Mouse (Mus musculus) heart, adult 2 months (tissue): ENCODE results near the gene Slc25a39. TPM values are rescaled to one million over a fixed set of nuclear protein-coding genes. Genes with fewer than 3 reads are reported as not detected.
A peak's percentile ranks its signal among the peaks of the same experiment; 100 is the strongest.

Experiments used
- DNase-seq, 2 experiments: peaks; one replicate each; pipeline ENCODE4 v3.0.0; 2021
- H3K27ac ChIP-seq: fragments of 200-600 bp; 2 replicates; pipeline ENCODE4 v1.8.1; 2022
- H3K27me3 ChIP-seq: fragments of 200-500 bp; 2 replicates; pipeline ENCODE4 v1.6.1; 2012; ENCODE audit warnings: mild to moderate bottlenecking, low read length, inconsistent platforms, mixed read lengths; ENCODE audit not compliant: control insufficient read depth, insufficient read depth
- H3K36me3 ChIP-seq: fragments of 200-500 bp; 2 replicates; pipeline ENCODE4 v1.6.1; 2012; ENCODE audit warnings: low read length, inconsistent platforms; ENCODE audit not compliant: control insufficient read depth, insufficient read depth
- H3K4me1 ChIP-seq: fragments of 200-500 bp; 2 replicates; pipeline ENCODE4 v1.6.1; 2011; ENCODE audit warnings: low read length; ENCODE audit not compliant: control insufficient read depth, insufficient read depth
- H3K4me3 ChIP-seq: fragments of 200-600 bp; 2 replicates; pipeline ENCODE4 v1.8.1; 2022
- H3K79me2 ChIP-seq: fragments of 200-500 bp; replicated peaks from 2 replicates; pipeline ENCODE4 v1.6.1; 2012; ENCODE audit warnings: mild to moderate bottlenecking, inconsistent platforms, low read length, moderate library complexity, mixed read lengths; ENCODE audit not compliant: control insufficient read depth, insufficient read depth
- H3K9ac ChIP-seq: fragments of 200-500 bp; 2 replicates; pipeline ENCODE4 v1.6.1; 2012; ENCODE audit warnings: low read depth, mild to moderate bottlenecking, control low read depth, inconsistent platforms, low read length, mixed read lengths
- CTCF ChIP-seq: fragments of 200-600 bp; IDR thresholded peaks from 2 replicates; pipeline ENCODE4 v1.8.1; 2022; ENCODE audit warnings: antibody characterized with exemption, mild to moderate bottlenecking, moderate library complexity
- EP300 ChIP-seq: fragments of 200-500 bp; IDR thresholded peaks from 2 replicates; pipeline ENCODE4 v1.6.1; 2011; ENCODE audit warnings: low read depth, low read length, control low read depth; ENCODE audit not compliant: insufficient read depth
- POLR2A ChIP-seq: fragments of 200-500 bp; IDR thresholded peaks from 2 replicates; pipeline ENCODE4 v1.6.1; 2011; ENCODE audit warnings: mild to moderate bottlenecking, low read depth, low read length, control low read depth; ENCODE audit not compliant: insufficient read depth
- WGBS: fragments of 180-500 bp; shearing (Covaris S2); methylation state at CpG from one replicate; pipeline ENCODE4 v1.1.7; 2018; 5-methylcytosine and 5-hydroxymethylcytosine counted together
- intact Hi-C: fragments of 180-260 bp; cut with DNase I; formaldehyde crosslinking; loops from one replicate; pipeline ENCODE4 v1.15.1; 2025
- polyA plus RNA-seq: library from polyadenylated mRNA; depleted of rRNA; stranded (reverse); fragments of >200 nt; gene quantifications from 2 replicates; pipeline ENCODE4 v1.2.3, GENCODE M21; 2012
- total RNA-seq, 2 experiments: library from RNA; stranded (reverse); gene quantifications; 2 replicates each; pipeline ENCODE4 v1.2.3; 2021

Slc25a39 gene
- total and polyA plus RNA-seq, 3 experiments = 196 to 331 (median 213) TPM

DNA sequence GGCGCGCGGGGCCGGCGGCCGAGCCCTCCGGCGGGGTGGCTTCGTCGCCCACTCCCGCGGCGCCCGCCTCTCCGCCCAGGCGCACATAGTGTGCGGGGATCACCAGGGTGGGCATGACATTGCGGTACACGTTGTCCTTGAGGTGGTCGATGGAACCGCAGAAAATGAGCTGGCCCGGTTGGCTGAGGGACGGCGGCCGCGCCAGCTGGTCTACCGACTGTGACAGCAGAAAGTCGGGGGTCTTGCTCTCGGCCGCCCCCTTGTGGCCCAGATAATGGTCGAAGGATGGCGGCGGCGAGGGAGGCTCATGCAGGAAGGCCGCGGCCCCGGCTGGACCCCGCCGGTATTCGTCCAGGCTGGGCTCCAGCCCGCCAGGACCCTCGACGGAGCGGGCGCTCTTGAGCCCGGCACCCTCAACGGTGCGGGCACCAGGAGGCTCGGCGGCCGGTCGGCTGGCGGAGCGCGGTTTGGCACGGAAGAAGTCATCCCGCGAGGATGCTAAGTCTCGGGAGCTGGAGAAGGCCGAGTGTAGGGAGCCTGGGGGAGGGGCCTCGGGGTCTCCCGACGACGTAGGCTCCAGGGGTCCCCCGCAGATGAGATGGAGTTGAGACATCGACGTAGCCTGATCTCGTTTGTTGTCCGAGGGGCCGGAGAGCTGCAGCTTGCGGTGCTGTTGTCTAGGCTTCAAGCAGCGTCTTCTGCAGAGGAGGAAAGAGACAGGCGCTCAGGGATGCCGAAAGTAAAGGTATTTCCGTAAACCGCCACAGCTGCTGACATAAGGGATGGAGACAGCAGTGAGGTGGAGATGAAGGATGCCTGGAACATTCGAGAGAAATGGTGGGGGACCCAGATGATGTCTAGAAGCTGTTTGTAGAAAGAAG is 30.7 kb upstream of the Slc25a39 start:
- TF ChIP-seq EP300 (no peak), CTCF (peak; percentile 85), POLR2A (no peak)
- Histone ChIP-seq H3K27ac (no peak overlapping the region), H3K4me1 (peaks cover 3% of the 10 kb centered on the region), H3K4me3 (peak overlapping the region; percentile 41), H3K36me3 (no peaks in the 10 kb centered on the region), H3K27me3 (no peaks in the 10 kb centered on the region), H3K79me2 (no peaks in the 10 kb centered on the region), H3K9ac (peak overlapping the region; percentile 50)
- intact Hi-C loops = no loop called here
- WGBS = 41% methylated on average over 77 of the region's 77 CpGs
- DNase-seq = peak; percentile 70 to 85

DNA sequence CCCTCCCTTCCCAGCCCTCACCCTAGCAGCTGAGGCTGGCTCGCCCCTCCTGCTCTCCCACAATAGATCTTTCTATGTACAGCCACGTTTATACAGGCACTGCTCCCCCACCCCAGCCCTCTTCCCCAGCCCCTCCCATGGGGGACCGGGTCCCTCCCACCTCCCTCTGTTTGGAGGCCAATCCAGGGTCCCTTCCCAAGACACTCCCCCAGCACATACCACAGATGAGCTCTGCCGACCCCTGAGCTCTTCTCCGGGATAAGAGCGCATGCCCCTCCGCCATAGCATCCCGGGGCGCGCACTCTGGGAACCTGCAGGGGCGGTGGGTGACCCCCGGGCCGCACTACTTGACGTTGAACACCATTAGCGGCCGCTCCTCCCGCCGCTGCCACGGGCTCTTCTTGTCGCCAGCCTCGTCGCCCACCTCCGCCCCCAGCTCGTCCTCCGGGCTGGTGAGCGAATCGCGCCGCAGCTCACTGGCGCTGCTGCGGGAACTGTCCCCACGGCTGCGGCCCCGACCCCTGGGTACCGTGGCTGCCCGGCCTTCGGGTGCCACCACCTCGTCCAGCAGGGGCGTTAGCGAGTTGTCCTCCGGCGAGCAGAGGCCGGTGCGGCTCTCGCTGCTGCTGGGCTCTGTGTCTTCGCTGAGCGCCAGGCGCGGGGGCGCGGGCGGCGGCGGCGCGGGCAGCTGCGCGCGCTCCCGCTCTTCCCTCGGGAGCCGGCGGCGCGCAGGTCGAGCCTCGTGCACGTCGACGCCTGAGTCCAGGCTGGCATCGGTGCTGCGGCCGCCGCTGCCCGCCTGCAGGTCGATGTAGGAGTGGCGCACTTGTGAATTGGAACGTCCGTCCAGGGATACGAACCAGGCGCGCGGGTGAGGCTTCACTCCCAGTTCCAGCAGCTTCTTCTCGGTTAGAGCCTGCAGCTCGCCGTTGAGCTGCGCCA is 29.6 kb upstream of the Slc25a39 start:
- Histone ChIP-seq H3K4me3 (peak overlapping the region; percentile 41), H3K27me3 (no peaks in the 10 kb centered on the region), H3K4me1 (peaks cover 8% of the 10 kb centered on the region), H3K27ac (no peak overlapping the region; the same call in 1 of the 2 replicates), H3K79me2 (no peaks in the 10 kb centered on the region), H3K36me3 (no peaks in the 10 kb centered on the region), H3K9ac (peak overlapping the region; percentile 50)
- DNase-seq = peak; percentile 67 to 70
- 57% methylated on average over 87 of the region's 87 CpGs for WGBS
- intact Hi-C loops = no loop called here
- no peak for TF ChIP-seq POLR2A
- no peak for TF ChIP-seq EP300
- peak; percentile 60 for TF ChIP-seq CTCF

DNA sequence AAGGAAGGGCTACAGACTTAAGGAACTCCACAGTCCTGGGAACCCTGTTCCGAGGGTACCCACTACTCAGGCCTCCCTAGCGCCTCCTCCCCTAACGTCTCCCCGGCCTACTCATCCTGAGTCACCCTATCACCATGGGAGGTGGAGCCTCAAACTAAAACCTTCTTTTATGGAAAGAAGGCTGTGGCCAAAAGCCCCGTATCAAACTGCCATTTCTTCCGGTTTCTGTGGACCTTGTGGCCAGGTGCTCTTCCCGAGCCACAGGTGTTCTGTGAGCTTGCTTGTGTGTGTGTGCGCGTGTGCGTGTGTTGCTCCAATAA is 28.7 kb upstream of the Slc25a39 start:
- no peak for TF ChIP-seq EP300
- TF ChIP-seq POLR2A = no peak
- no peak for TF ChIP-seq CTCF
- Histone ChIP-seq H3K27ac (no peak overlapping the region), H3K4me3 (no peak overlapping the region), H3K4me1 (peaks cover 10% of the 10 kb centered on the region), H3K36me3 (no peaks in the 10 kb centered on the region), H3K9ac (no peak overlapping the region), H3K27me3 (no peaks in the 10 kb centered on the region), H3K79me2 (no peaks in the 10 kb centered on the region)
- no peak for DNase-seq
- 85% methylated on average over 10 of the region's 10 CpGs for WGBS
- intact Hi-C loops = no loop called here

- DNase-seq = peak; percentile 49 to 52
Observed at GRCm38 (mm10) chr11:102435754-102436470, 28.2 kb upstream of the Slc25a39 start.

GRCm38 (mm10) chr11:102434816-102435705 is 27.3 kb upstream of the Slc25a39 start:
- no peak overlapping the region for H3K27ac ChIP-seq
- WGBS = 87% methylated on average over 11 of the region's 11 CpGs
- intact Hi-C loops = no loop called here
- DNase-seq = no peak
- no peaks in the 10 kb centered on the region for H3K27me3 ChIP-seq
- peaks cover 13% of the 10 kb centered on the region for H3K4me1 ChIP-seq
- H3K4me3 ChIP-seq = no peak overlapping the region
- no peak overlapping the region for H3K9ac ChIP-seq
- no peaks in the 10 kb centered on the region for H3K36me3 ChIP-seq
- no peaks in the 10 kb centered on the region for H3K79me2 ChIP-seq
- TF ChIP-seq CTCF = peak; percentile 1; the same call in 1 of the 2 replicates
- TF ChIP-seq EP300 = no peak
- no peak for TF ChIP-seq POLR2A

More at GRCm38 (mm10) chr11:102435754-102436470, 28.2 kb upstream of the Slc25a39 start:
- H3K27me3 ChIP-seq = no peaks in the 10 kb centered on the region
- no peaks in the 10 kb centered on the region for H3K79me2 ChIP-seq
- peaks cover 13% of the 10 kb centered on the region for H3K4me1 ChIP-seq
- H3K36me3 ChIP-seq = no peaks in the 10 kb centered on the region
- intact Hi-C loops = no loop called here
- WGBS = 81% methylated on average over 18 of the region's 18 CpGs
- TF ChIP-seq CTCF (no peak), EP300 (no peak), POLR2A (no peak)
- no peak overlapping the region for H3K4me3 ChIP-seq
- no peak overlapping the region for H3K9ac ChIP-seq
- no peak overlapping the region for H3K27ac ChIP-seq
